Mouse (Mus musculus) spleen, adult 12 weeks (tissue): ENCODE data around the gene Crlf3.
A peak's percentile ranks its signal among the peaks of the same experiment; 100 is the strongest.

Experiments used
- DNase-seq: peaks from one replicate; pipeline ENCODE4 v3.0.0; 2022; ENCODE audit warnings: low spot score

Crlf3 gene

GRCm38 (mm10) chr11:80080826-80081728 lies at the start of gene Crlf3:
Crlf3 (minus strand) TSS chr11:80080991.
- peak; percentile 86 for DNase-seq

- DNase-seq = no peak
These were observed 35.6 kb upstream of the Crlf3 start for GRCm38 (mm10) chr11:80116411-80116810.

- DNase-seq = no peak
These were observed 23.6 kb upstream of the Crlf3 start for GRCm38 (mm10) chr11:80104407-80104806.

- DNase-seq = no peak
These were observed 20.5 kb upstream of the Crlf3 start for GRCm38 (mm10) chr11:80101298-80101697.

GRCm38 (mm10) chr11:80098444-80099056 lies 17.8 kb upstream of the Crlf3 start:
- no peak for DNase-seq

GRCm38 (mm10) chr11:80090555-80091164 lies 9.9 kb upstream of the Crlf3 start:
- DNase-seq = no peak

- DNase-seq = no peak
These were observed 9.0 kb upstream of the Crlf3 start for GRCm38 (mm10) chr11:80089817-80090214.

- peak; percentile 85 for DNase-seq
These were observed 8.4 kb upstream of the Crlf3 start, which contains the start of gene Atad5 for GRCm38 (mm10) chr11:80088917-80089816. Atad5 (plus strand) TSS chr11:80089400.

- peak; percentile 78 for DNase-seq
These were observed 6.1 kb upstream of the Crlf3 start for GRCm38 (mm10) chr11:80086844-80087243.

- DNase-seq = no peak
These were observed 4.7 kb upstream of the Crlf3 start for GRCm38 (mm10) chr11:80085356-80086055.

GRCm38 (mm10) chr11:80081786-80082319 lies 1.1 kb upstream of the Crlf3 start:
- DNase-seq = no peak

GRCm38 (mm10) chr11:80080381-80080825 lies 388 bp downstream of the Crlf3 start:
- no peak for DNase-seq

GRCm38 (mm10) chr11:80079751-80080150 lies 1.0 kb downstream of the Crlf3 start:
- DNase-seq = no peak

GRCm38 (mm10) chr11:80078831-80079230 lies 2.0 kb downstream of the Crlf3 start:
- DNase-seq = no peak

GRCm38 (mm10) chr11:80077784-80078545 lies 2.8 kb downstream of the Crlf3 start:
- DNase-seq = no peak

GRCm38 (mm10) chr11:80075608-80076277 lies 5.0 kb downstream of the Crlf3 start:
- DNase-seq = no peak

- no peak for DNase-seq
These were observed 8.4 kb downstream of the Crlf3 start for GRCm38 (mm10) chr11:80072365-80072764.

GRCm38 (mm10) chr11:80071039-80071438 lies 9.8 kb downstream of the Crlf3 start:
- DNase-seq = no peak

- DNase-seq = no peak
These were observed 11.0 kb downstream of the Crlf3 start for GRCm38 (mm10) chr11:80069815-80070214.
